Mouse (Mus musculus) ovary, postnatal 14 days (tissue): Measurements from ENCODE around the gene Acads.
"Not testable (repeated sequence)": the region's sequence is repeated elsewhere in the genome, so short reads cannot be mapped to it uniquely, and the experiment has no call there.

Experiments
- DNase-seq: peaks from one replicate; pipeline ENCODE4 v3.0.0; 2022; ENCODE audit warnings: low spot score

Gene Acads

DNA sequence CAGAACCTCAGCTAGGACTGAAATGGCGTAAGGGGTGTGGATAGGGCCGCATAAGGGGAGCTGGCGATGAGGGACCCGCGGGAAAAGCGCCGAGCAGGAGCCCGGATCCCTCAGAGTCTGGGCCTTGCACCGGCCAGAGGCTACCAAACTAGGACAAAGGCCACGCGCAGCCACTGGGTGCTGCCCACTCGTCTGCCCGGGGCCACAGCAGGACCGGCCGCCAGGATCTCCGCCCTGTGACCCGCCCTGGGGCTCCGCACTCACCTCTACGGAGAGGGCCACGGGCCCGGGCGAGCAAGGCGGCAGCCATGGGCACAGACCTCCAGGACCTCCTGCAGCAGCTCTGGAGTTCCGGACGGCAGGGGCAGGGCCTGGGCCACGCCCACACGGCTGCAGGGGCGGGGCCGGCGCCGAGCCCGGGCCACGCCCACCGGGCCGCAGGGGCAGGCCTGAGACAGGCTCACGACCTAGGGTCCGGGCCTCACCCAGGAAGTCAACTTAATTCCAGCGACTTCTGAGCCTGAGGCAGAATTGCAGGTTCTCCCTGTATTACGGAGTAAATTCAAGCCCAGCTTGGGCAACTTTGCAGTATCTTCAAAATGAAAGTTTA lies at the start of gene Acads:
Acads (minus strand) TSS at position 386 of the 610 bp plus-strand sequence.
- DNase-seq, result peak; percentile 79

GRCm38 (mm10) chr5:115167396-115167795 lies 48.2 kb upstream of the Acads start:
- DNase-seq, result no peak

GRCm38 (mm10) chr5:115166815-115167194 lies 47.7 kb upstream of the Acads start:
- DNase-seq, result no peak

GRCm38 (mm10) chr5:115165895-115166814 lies 47.0 kb upstream of the Acads start:
- no peak for DNase-seq

GRCm38 (mm10) chr5:115165351-115165750 lies 46.2 kb upstream of the Acads start:
- DNase-seq, result no peak

DNA sequence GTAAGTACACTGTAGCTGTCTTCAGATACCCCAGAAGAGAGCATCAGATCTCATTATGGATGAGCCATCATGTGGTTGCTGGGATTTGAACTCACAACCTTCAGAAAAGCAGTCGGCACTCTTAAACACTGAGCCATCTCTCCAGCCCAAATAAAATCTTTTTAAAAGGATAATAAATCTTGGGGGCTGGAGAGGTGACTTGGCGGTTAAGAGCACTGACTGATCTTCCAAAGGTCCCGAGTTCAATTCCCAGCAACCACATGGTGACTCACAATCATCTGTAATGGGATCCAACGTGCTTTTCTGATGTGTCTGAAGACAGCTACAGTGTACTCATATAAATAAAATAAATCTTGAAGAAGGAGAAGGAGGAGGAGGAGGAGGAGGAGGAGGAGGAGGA lies 45.3 kb upstream of the Acads start:
- not testable (repeated sequence) for DNase-seq

DNA sequence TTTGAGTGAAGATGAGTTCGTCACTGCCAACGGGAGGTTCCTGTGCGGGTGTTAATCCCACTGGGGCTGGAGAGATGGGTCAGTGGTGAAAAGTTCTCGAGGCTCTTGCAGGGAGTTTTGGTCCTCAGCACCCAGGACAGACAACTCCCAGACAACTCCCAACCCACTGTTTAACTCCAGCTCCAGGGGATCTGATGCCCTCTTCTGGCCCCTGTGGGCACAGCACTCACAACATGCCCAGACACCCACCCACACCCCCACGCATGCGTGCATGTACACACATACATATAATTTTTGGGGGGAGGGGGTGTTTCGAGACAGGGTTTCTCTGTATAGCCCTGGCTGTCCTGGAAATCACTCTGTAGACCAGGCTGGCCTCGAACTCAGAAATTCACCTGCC lies 44.4 kb upstream of the Acads start:
- DNase-seq, result peak; percentile 58

GRCm38 (mm10) chr5:115161940-115162279 lies 42.8 kb upstream of the Acads start:
- DNase-seq, result not testable (repeated sequence)

DNA sequence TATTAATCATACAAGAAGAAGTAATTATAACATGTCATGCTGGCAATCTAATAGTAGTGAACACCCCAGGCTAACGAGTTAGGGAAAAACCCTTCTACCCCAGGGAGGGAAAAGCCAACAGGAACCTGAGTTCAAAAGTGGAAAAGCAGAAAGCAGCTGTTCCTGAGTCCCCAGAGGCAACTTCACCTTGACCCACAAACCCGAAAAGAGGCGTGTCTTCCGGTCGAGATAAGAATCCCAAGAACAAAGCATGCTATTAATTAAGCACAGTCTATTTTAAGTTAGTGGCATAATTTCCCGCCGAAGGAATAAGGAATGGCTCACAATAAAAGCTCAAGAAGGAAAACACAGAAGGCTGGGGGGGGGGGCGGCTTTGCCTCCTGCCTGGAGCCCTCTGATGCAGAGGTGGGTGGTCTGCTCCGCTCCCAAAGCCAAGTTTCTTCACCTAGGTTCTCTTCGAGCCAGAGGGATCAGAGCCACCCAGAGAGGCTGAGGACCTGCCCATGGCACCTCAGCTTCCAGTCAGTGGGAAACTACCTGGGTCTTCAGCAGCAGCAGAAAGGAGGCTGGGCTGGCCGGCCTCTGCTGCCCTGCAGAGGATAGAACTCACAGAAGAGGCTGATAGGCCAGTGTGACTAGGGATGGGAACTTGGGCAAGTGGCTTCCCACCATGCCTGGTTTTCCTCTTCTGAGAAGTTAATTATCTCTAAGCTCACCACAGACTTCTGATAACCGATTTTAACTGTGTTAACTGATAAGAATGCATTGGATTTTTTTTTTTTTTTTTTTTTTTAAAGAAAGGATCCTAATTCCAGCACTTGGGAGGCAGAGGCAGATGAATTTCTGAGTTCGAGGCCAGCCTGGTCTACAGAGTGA lies 42.2 kb upstream of the Acads start:
- no peak for DNase-seq

DNA sequence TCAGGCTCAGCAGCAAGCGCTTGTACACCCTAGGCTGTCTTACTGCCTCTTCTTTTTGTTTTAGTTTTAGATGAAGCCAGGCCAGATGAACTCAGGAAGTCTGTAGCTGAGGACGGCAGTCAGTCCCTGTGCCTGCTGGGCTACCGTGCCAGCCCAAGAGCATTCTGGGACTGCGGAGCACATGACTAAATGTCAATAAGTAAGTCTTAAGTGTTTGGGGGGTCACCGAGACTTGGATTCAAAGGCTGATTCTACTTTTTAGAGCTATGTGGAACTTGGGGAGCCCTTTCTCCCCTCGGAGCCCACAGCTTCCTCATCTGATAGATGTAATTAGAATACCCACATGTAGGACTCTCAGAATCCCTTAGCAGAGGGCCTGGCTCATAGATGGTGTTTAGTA lies 41.5 kb upstream of the Acads start:
- no peak for DNase-seq

DNA sequence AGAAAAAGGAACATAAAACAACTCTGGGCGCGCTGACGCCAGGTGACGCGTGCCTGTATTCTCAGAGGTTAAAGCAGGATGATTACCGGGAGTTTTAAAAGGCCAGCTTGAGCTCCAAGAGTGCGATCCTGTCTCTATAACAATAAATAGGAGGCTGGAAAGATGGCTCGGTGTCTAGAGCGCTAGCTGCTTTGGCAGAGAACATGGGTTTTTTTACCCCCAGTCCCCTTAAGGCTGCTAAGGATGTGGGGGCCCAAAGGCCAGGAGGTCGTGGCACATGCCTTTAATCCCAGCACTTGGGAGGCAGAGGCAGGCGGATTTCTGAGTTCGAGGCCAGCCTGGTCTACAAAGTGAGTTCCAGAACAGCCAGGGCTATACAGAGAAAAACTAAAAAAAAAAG lies 40.0 kb upstream of the Acads start:
- no peak for DNase-seq

- peak; percentile 97 for DNase-seq
Measured at GRCm38 (mm10) chr5:115158040-115158983, 39.2 kb upstream of the Acads start, which contains the start of gene Mlec. Mlec (minus strand) TSS chr5:115158179.

GRCm38 (mm10) chr5:115156933-115157589 lies 37.9 kb upstream of the Acads start:
- DNase-seq, result no peak

DNA sequence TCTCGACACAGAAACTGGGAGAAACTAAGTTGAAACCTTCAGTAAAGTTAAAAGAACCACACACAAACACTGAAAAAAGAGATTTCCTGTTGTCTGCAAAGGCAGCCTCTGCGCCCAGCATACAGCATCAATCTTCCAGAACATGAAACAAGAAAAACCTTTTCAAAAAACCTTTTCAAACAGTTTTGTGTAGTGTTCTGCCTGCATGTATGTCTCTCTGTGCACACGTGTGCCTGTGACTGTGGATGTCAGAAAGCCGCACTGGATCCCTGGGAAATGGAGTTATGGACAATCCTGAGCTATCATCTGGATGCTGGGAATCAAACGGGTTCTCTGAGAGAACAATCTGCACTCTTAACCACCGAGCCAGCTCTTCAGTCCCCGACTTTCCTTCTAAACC lies 37.3 kb upstream of the Acads start:
- DNase-seq, result no peak

GRCm38 (mm10) chr5:115155831-115156230 lies 36.7 kb upstream of the Acads start:
- DNase-seq, result no peak

DNA sequence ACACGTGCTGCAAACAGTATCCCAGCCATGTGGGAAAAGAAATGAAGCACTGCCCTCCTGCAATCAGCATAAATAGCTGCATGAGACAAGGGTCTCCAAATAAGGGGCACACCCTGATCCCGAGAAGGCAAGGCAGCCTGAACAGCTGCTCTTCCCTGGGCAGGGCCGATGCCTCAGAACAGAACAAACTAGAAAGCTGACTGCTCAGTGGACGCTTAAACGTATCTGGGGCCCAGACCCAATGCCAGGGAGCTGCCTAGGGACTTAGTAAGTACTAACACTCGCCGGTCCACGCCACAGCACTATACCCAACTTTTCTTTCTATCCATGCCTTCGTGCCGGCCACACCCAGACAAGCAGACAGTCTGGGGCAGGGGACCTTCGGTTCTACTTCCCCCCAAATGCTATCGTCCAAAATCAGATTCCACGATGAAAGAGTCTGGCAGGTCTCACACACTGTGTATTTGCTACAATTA lies 36.0 kb upstream of the Acads start:
- DNase-seq, result no peak

GRCm38 (mm10) chr5:115152132-115152956 lies 33.2 kb upstream of the Acads start:
- DNase-seq, result no peak

DNA sequence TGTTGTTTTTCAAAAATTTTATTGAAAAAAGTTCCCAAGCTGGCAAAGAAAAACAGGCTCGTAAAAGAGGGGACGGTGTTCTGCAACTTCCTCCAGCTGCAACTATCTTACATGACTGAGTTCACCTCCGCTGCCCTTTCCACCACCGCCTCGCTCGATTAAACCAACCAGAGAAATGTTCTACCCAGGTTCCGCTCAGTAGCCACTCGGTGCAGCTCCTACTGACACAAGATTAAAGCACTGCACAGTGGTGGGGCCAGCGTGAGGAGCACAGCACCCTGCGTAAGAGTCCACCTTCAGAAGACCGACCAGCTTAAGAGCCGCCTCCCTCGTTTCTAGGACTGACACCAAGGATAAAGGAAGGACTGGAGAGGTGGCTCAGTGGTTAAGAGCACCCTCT lies 32.3 kb upstream of the Acads start:
- DNase-seq, result no peak

DNA sequence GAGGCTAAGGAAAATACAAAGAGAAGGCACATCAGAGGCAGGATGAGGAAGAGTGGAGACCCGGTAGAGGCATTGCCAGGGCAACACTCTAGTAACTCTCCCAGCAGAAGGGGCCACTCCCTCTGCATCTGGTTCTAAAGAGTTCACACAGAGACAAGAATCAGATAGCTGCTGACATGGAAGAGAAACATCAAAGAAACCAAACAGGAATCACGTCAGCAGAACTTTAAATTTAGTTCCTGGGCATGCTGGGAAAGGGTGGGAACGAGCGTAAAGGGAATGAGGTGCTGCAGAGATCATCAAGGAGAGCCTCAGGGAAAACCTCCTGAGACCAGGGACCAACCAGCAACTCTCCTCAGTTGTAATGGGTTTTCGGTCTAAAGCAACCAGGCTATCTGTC lies 31.8 kb upstream of the Acads start:
- DNase-seq, result no peak
